Mouse (Mus musculus) stomach, postnatal 0 days (tissue): ENCODE measurements at regions not wholly inside any gene's neighbourhood (a gene's known extent, or its start where the extent isn't known, plus 50 kb on each side); places are given as distances from the start of the nearest gene placed in this dataset.

ENCODE experiments used
- CTCF ChIP-seq: IDR thresholded peaks from 2 replicates; pipeline ENCODE4 v1.5.1; 2016; ENCODE audit warnings: antibody characterized with exemption, low read depth, mild to moderate bottlenecking, moderate library complexity
- EP300 ChIP-seq: optimal IDR thresholded peaks from 2 replicates; pipeline ENCODE3; 2016; ENCODE audit warnings: antibody characterized with exemption

- no peak for TF ChIP-seq CTCF
- TF ChIP-seq EP300 = no peak
Measured at GRCm38 (mm10) chr15:87173096-87173495, 371.0 kb upstream of the Fam19a5 start.
